Mouse (Mus musculus) neural tube, embryonic 14.5 days (tissue): ENCODE data around the gene Fam222a. TPM values are rescaled to one million over a fixed set of nuclear protein-coding genes. Genes with fewer than 3 reads are reported as not detected.

Source experiments
- ATAC-seq: fragments of 200-750 bp; cut with Nextera tagmentation; 2 replicates; pipeline ENCODE4 v1.8.0; 2017; ENCODE audit warnings: low read depth, mild to moderate bottlenecking, moderate TSS enrichment, moderate library complexity
- H3K27ac ChIP-seq: fragments of 300-500 bp; sonication (generic); 2 replicates; pipeline ENCODE4 v1.5.1; 2014; ENCODE audit warnings: low read depth, mild to moderate bottlenecking, control low read depth, low read length, moderate library complexity, mixed read lengths
- H3K27me3 ChIP-seq: fragments of 300-500 bp; sonication (generic); 2 replicates; pipeline ENCODE4 v1.6.1; 2014; ENCODE audit warnings: low read length; ENCODE audit not compliant: control insufficient read depth, insufficient read depth
- H3K36me3 ChIP-seq: fragments of 300-500 bp; sonication (generic); 2 replicates; pipeline ENCODE4 v1.6.1; 2014; ENCODE audit warnings: low read length, mixed read lengths; ENCODE audit not compliant: control insufficient read depth, insufficient read depth
- H3K4me1 ChIP-seq: fragments of 300-500 bp; sonication (generic); 2 replicates; pipeline ENCODE4 v1.6.1; 2014; ENCODE audit warnings: low read length; ENCODE audit not compliant: control insufficient read depth, insufficient read depth
- H3K4me2 ChIP-seq: fragments of 300-500 bp; sonication (generic); 2 replicates; pipeline ENCODE4 v1.6.1; 2014; ENCODE audit warnings: mild to moderate bottlenecking, low read depth, low read length, control low read depth
- H3K4me3 ChIP-seq: fragments of 300-500 bp; sonication (generic); 2 replicates; pipeline ENCODE4 v1.5.1; 2014; ENCODE audit warnings: low read depth, low read length, control low read depth, mixed read lengths
- H3K9ac ChIP-seq: fragments of 300-500 bp; sonication (generic); replicated peaks from 2 replicates; pipeline ENCODE4 v1.6.1; 2014; ENCODE audit warnings: low read depth, mild to moderate bottlenecking, control low read depth, low read length, mixed read lengths
- H3K9me3 ChIP-seq: fragments of 300-500 bp; sonication (generic); 2 replicates; pipeline ENCODE4 v1.6.1; 2016; ENCODE audit warnings: low read length; ENCODE audit not compliant: control insufficient read depth
- WGBS: fragments of 180-500 bp; shearing (Covaris S2); extraction: QIAGEN DNeasy Blood & Tissue Kit; methylation state at CpG from one replicate; pipeline ENCODE4 v1.1.7; 2014; 5-methylcytosine and 5-hydroxymethylcytosine counted together
- polyA plus RNA-seq: library from polyadenylated mRNA; unstranded; fragments of >200 nt; fragmentation: Nextera tagmentation; extraction: Ambion mirVana; gene quantifications from 2 replicates; pipeline ENCODE4 v1.2.1, GENCODE M21; 2014

The Fam222a gene
- polyA plus RNA-seq, 1 experiment from 2014 or later: 7.0 TPM

GRCm38 (mm10) chr5:114591151-114591561, 23.3 kb downstream of the Fam222a start:
- Histone ChIP-seq H3K4me3 (no peak overlapping the region), H3K4me1 (peaks cover 58% of the 10 kb centered on the region), H3K36me3 (no peaks in the 10 kb centered on the region), H3K9me3 (no peaks in the 10 kb centered on the region), H3K27me3 (no peaks in the 10 kb centered on the region), H3K4me2 (no peak overlapping the region), H3K27ac (0 out of 2 replicates have a peak overlapping the region, but pooled peaks have one; percentile 2), H3K9ac (no peak overlapping the region)
- no peak for ATAC-seq
- WGBS: 34% methylated on average over 15 of the region's 15 CpGs

- Histone ChIP-seq H3K4me1 (peaks cover 67% of the 10 kb centered on the region), H3K36me3 (no peaks in the 10 kb centered on the region), H3K27ac (peak overlapping the region; percentile 64), H3K9me3 (no peaks in the 10 kb centered on the region), H3K27me3 (no peaks in the 10 kb centered on the region), H3K4me2 (peak overlapping the region; percentile 8; the same call in 1 of the 2 replicates), H3K4me3 (no peak overlapping the region), H3K9ac (no peak overlapping the region)
- ATAC-seq: no peak
- 34% methylated on average over 19 of the region's 19 CpGs for WGBS
Measured at GRCm38 (mm10) chr5:114592463-114593160, 24.8 kb downstream of the Fam222a start.

GRCm38 (mm10) chr5:114593161-114593821, 25.5 kb downstream of the Fam222a start:
- H3K27ac ChIP-seq: peak overlapping the region; percentile 64
- H3K4me1 ChIP-seq: peaks cover 64% of the 10 kb centered on the region
- H3K27me3 ChIP-seq: no peaks in the 10 kb centered on the region
- ATAC-seq: no peak
- 59% methylated on average over 12 of the region's 12 CpGs for WGBS
- no peak overlapping the region for H3K4me3 ChIP-seq
- H3K9me3 ChIP-seq: no peaks in the 10 kb centered on the region
- H3K9ac ChIP-seq: peak overlapping the region; percentile 21; the same call in 1 of the 2 replicates
- no peaks in the 10 kb centered on the region for H3K36me3 ChIP-seq
- H3K4me2 ChIP-seq: peak overlapping the region; percentile 8; the same call in 1 of the 2 replicates

- 93% methylated on average over 5 of the region's 5 CpGs for WGBS
- H3K36me3 ChIP-seq: no peaks in the 10 kb centered on the region
- no peak overlapping the region for H3K9ac ChIP-seq
- peaks cover 57% of the 10 kb centered on the region for H3K4me1 ChIP-seq
- ATAC-seq: no peak
- no peaks in the 10 kb centered on the region for H3K27me3 ChIP-seq
- no peak overlapping the region; the same call in 1 of the 2 replicates for H3K27ac ChIP-seq
- no peaks in the 10 kb centered on the region for H3K9me3 ChIP-seq
- no peak overlapping the region for H3K4me3 ChIP-seq
- no peak overlapping the region for H3K4me2 ChIP-seq
Measured at GRCm38 (mm10) chr5:114593949-114594348, 26.1 kb downstream of the Fam222a start.

- Histone ChIP-seq H3K27me3 (no peaks in the 10 kb centered on the region), H3K4me3 (no peak overlapping the region), H3K9ac (no peak overlapping the region), H3K36me3 (no peaks in the 10 kb centered on the region), H3K9me3 (no peaks in the 10 kb centered on the region), H3K4me2 (no peak overlapping the region), H3K4me1 (peaks cover 49% of the 10 kb centered on the region), H3K27ac (no peak overlapping the region)
- ATAC-seq: no peak
- WGBS: 83% methylated on average over 15 of the region's 15 CpGs
Measured at GRCm38 (mm10) chr5:114594741-114595241, 27.0 kb downstream of the Fam222a start.

GRCm38 (mm10) chr5:114596604-114597003, 28.8 kb downstream of the Fam222a start:
- H3K4me3 ChIP-seq: no peak overlapping the region
- no peak overlapping the region for H3K27ac ChIP-seq
- H3K36me3 ChIP-seq: no peaks in the 10 kb centered on the region
- 21% methylated on average over 10 of the region's 10 CpGs for WGBS
- no peak for ATAC-seq
- no peak overlapping the region for H3K4me2 ChIP-seq
- H3K9ac ChIP-seq: no peak overlapping the region
- no peaks in the 10 kb centered on the region for H3K27me3 ChIP-seq
- H3K4me1 ChIP-seq: peaks cover 32% of the 10 kb centered on the region
- H3K9me3 ChIP-seq: no peaks in the 10 kb centered on the region

GRCm38 (mm10) chr5:114597222-114597621, 29.4 kb downstream of the Fam222a start:
- Histone ChIP-seq H3K4me3 (no peak overlapping the region), H3K4me2 (no peak overlapping the region), H3K27me3 (no peaks in the 10 kb centered on the region), H3K9me3 (no peaks in the 10 kb centered on the region), H3K4me1 (peaks cover 25% of the 10 kb centered on the region), H3K27ac (no peak overlapping the region), H3K36me3 (no peaks in the 10 kb centered on the region), H3K9ac (no peak overlapping the region)
- WGBS: 54% methylated on average over 8 of the region's 8 CpGs
- ATAC-seq: no peak

GRCm38 (mm10) chr5:114597652-114598051, 29.8 kb downstream of the Fam222a start:
- Histone ChIP-seq H3K4me1 (peaks cover 21% of the 10 kb centered on the region), H3K27ac (no peak overlapping the region), H3K9me3 (no peaks in the 10 kb centered on the region), H3K27me3 (no peaks in the 10 kb centered on the region), H3K4me2 (no peak overlapping the region), H3K9ac (no peak overlapping the region), H3K36me3 (no peaks in the 10 kb centered on the region), H3K4me3 (no peak overlapping the region)
- no peak for ATAC-seq
- WGBS: 56% methylated on average over 6 of the region's 6 CpGs

- Histone ChIP-seq H3K4me3 (no peak overlapping the region), H3K36me3 (no peaks in the 10 kb centered on the region), H3K27me3 (no peaks in the 10 kb centered on the region), H3K4me2 (no peak overlapping the region), H3K27ac (no peak overlapping the region), H3K9ac (no peak overlapping the region), H3K4me1 (peaks cover 27% of the 10 kb centered on the region), H3K9me3 (no peaks in the 10 kb centered on the region)
- ATAC-seq: no peak
- 83% methylated on average over 8 of the region's 8 CpGs for WGBS
Measured at GRCm38 (mm10) chr5:114602012-114602411, 34.2 kb downstream of the Fam222a start.
